Mouse (Mus musculus) cerebellum, adult 2 months (tissue): ENCODE measurements around the gene Kcnip1.

Source experiments
- CTCF ChIP-seq: fragments of 200-500 bp; IDR thresholded peaks from 2 replicates; pipeline ENCODE4 v1.5.1; 2011; ENCODE audit warnings: low read depth, mild to moderate bottlenecking, control low read depth, low read length, moderate library complexity, borderline replicate concordance; ENCODE audit not compliant: insufficient read depth
- POLR2A ChIP-seq: fragments of 200-500 bp; IDR thresholded peaks from 2 replicates; pipeline ENCODE4 v1.6.1; 2011; ENCODE audit warnings: low read length, control low read depth, borderline replicate concordance; ENCODE audit not compliant: insufficient read depth

DNA sequence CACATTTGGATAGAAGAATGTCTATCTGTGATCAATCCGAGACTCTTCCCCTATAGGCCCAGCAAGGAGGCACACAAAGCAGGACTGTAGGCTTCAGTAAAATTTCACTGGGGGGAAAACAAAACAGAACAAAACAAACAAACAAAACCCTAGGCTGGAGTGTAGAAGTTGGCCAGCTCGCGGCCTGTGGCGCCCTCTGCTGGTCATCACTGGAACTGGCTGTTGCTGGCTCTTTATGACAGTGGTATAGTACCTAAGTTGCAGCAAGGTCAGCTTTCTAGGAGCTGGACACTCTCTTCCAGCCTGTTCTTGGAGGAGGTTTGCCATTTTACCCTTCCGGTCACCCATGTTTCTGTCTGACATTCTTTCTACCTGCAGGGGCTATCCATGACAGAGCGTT is 75.4 kb downstream of the Kcnip1 start:
- TF ChIP-seq POLR2A = no peak
- peak; percentile 97 for TF ChIP-seq CTCF
